Mouse (Mus musculus) midbrain, embryonic 14.5 days (tissue): ENCODE data around the gene Vwa7. TPM values are rescaled to one million over a fixed set of nuclear protein-coding genes. Genes with fewer than 3 reads are reported as not detected.
"Not testable (repeated sequence)": the region's sequence is repeated elsewhere in the genome, so short reads cannot be mapped to it uniquely, and the experiment has no call there.

Experiments used
- ATAC-seq: fragments of 200-750 bp; cut with Nextera tagmentation; 2 replicates; pipeline ENCODE4 v1.8.0; 2017; ENCODE audit warnings: moderate number of reproducible peaks, moderate library complexity; ENCODE audit not compliant: low FRiP score, low TSS enrichment
- DNase-seq: peaks from one replicate; pipeline ENCODE4 v3.0.0-alpha.2; 2015
- H3K27ac ChIP-seq: fragments of 300-500 bp; sonication (generic); replicated peaks from 2 replicates; pipeline ENCODE4 v1.5.1; 2014; ENCODE audit warnings: mild to moderate bottlenecking, low read depth, low read length, moderate library complexity
- H3K27me3 ChIP-seq: fragments of 300-500 bp; sonication (generic); 2 replicates; pipeline ENCODE4 v1.6.1; 2014; ENCODE audit warnings: low read length, control low read depth, mixed read lengths; ENCODE audit not compliant: control insufficient read depth, insufficient read depth
- H3K36me3 ChIP-seq: fragments of 300-500 bp; sonication (generic); 2 replicates; pipeline ENCODE4 v1.6.1; 2014; ENCODE audit warnings: low read length, control low read depth; ENCODE audit not compliant: control insufficient read depth, insufficient read depth
- H3K4me1 ChIP-seq: fragments of 300-500 bp; sonication (generic); 2 replicates; pipeline ENCODE4 v1.6.1; 2014; ENCODE audit warnings: mild to moderate bottlenecking, antibody characterized with exemption, low read length, control low read depth; ENCODE audit not compliant: control insufficient read depth, insufficient read depth
- H3K4me2 ChIP-seq: fragments of 300-500 bp; sonication (generic); 2 replicates; pipeline ENCODE4 v1.6.1; 2014; ENCODE audit warnings: mild to moderate bottlenecking, low read length, moderate library complexity
- H3K4me3 ChIP-seq: fragments of 300-500 bp; sonication (generic); replicated peaks from 2 replicates; pipeline ENCODE4 v1.5.1; 2014; ENCODE audit warnings: low read depth, low read length
- H3K9ac ChIP-seq: fragments of 300-500 bp; sonication (generic); replicated peaks from 2 replicates; pipeline ENCODE4 v1.6.1; 2014; ENCODE audit warnings: mild to moderate bottlenecking, low read length, moderate library complexity
- H3K9me3 ChIP-seq: fragments of 300-500 bp; sonication (generic); 2 replicates; pipeline ENCODE4 v1.6.1; 2016; ENCODE audit warnings: low read length, control low read depth, mixed read lengths; ENCODE audit not compliant: control insufficient read depth
- WGBS: fragments of 180-500 bp; shearing (Covaris S2); extraction: QIAGEN DNeasy Blood & Tissue Kit; methylation state at CpG from one replicate; pipeline ENCODE4 v1.1.7; 2014; 5-methylcytosine and 5-hydroxymethylcytosine counted together
- polyA plus RNA-seq: library from polyadenylated mRNA; unstranded; fragments of >200 nt; fragmentation: Nextera tagmentation; extraction: Ambion mirVana; gene quantifications from 2 replicates; pipeline ENCODE4 v1.2.1, GENCODE M21; 2014

Vwa7 gene
- polyA plus RNA-seq, 1 experiment from 2014 or later, result 0.12 TPM

DNA sequence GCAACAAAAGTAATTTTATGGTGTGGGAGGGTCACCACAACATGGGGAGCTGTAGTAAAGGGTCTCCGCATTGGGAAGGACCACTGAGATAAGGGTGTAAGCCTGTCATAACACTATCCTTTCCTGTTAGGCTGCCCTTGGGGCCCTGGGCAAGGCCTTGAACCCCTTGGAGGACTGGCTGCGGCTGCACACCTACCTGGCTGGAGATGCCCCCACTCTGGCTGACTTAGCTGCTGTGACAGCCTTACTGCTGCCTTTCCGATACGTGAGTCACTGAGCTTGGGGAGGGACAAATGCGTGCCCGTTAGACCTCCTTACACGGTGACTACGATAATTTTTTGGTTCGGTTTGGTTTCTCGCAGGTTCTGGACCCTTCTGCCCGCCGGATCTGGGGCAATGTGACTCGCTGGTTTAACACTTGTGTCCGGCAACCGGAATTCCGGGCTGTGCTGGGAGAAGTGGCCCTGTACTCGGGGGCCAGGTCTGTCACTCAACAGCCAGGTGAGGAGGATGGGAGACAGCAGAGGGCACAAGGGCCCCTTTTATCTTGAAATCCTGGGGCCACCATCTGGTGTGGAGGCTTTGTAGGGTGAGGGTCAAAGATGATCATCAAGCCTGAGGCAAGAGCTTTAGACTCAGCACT is 12.2 kb upstream of the Vwa7 start:
- 97% methylated on average over 17 of the region's 17 CpGs for WGBS
- ATAC-seq, result no peak
- DNase-seq, result no peak

DNA sequence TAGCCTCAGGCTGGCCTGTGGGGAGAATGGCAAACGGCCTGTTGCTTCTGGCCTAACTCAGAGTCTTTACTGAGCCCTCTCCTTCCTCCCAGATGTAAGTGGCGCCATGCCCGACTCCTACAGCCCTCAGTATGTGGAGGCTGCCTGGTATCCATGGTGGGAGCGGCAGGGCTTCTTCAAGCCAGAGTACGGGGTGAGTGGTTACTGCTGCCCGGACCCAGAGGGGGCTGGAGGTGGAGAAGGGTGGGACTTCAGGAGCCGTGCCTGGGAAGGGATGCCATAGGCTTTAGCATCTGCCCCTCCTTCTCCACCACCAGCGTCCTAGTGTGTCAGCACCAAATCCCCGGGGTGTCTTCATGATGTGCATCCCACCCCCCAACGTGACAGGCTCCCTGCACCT is 11.2 kb upstream of the Vwa7 start:
- H3K4me1 ChIP-seq, result peaks cover 11% of the 10 kb centered on the region
- H3K4me2 ChIP-seq, result no peak overlapping the region
- no peak overlapping the region for H3K9ac ChIP-seq
- 96% methylated on average over 10 of the region's 10 CpGs for WGBS
- H3K27me3 ChIP-seq, result no peaks in the 10 kb centered on the region
- no peak overlapping the region for H3K27ac ChIP-seq
- ATAC-seq (no peak), DNase-seq (no peak)
- no peaks in the 10 kb centered on the region for H3K9me3 ChIP-seq
- H3K4me3 ChIP-seq, result no peak overlapping the region
- peaks cover 47% of the 10 kb centered on the region for H3K36me3 ChIP-seq

More for the DNA sequence above, 12.2 kb upstream of the Vwa7 start:
- Histone ChIP-seq H3K4me1 (peaks cover 11% of the 10 kb centered on the region), H3K27me3 (no peaks in the 10 kb centered on the region), H3K36me3 (peaks cover 42% of the 10 kb centered on the region), H3K4me2 (no peak overlapping the region), H3K9ac (no peak overlapping the region), H3K9me3 (no peaks in the 10 kb centered on the region), H3K27ac (no peak overlapping the region), H3K4me3 (no peak overlapping the region)

- not testable (repeated sequence) for ATAC-seq, H3K27ac ChIP-seq, H3K9ac ChIP-seq, H3K27me3 ChIP-seq, H3K4me2 ChIP-seq, H3K4me3 ChIP-seq, DNase-seq, H3K9me3 ChIP-seq
- WGBS, result 93% methylated on average over 4 of the region's 5 CpGs
- H3K36me3 ChIP-seq, result peaks cover 55% of the 10 kb centered on the region
- H3K4me1 ChIP-seq, result peaks cover 11% of the 10 kb centered on the region
Observed at GRCm38 (mm10) chr17:35005902-35006301, 10.5 kb upstream of the Vwa7 start.

- Histone ChIP-seq H3K4me1 (peaks cover 3% of the 10 kb centered on the region), H3K27ac (no peak overlapping the region), H3K9me3 (no peaks in the 10 kb centered on the region), H3K27me3 (no peaks in the 10 kb centered on the region), H3K4me3 (no peak overlapping the region), H3K9ac (no peak overlapping the region), H3K36me3 (peaks cover 70% of the 10 kb centered on the region), H3K4me2 (no peak overlapping the region)
- DNase-seq, result no peak
- ATAC-seq, result no peak
- 96% methylated on average over 7 of the region's 7 CpGs for WGBS
Observed at GRCm38 (mm10) chr17:35007387-35007991, 8.9 kb upstream of the Vwa7 start.

DNA sequence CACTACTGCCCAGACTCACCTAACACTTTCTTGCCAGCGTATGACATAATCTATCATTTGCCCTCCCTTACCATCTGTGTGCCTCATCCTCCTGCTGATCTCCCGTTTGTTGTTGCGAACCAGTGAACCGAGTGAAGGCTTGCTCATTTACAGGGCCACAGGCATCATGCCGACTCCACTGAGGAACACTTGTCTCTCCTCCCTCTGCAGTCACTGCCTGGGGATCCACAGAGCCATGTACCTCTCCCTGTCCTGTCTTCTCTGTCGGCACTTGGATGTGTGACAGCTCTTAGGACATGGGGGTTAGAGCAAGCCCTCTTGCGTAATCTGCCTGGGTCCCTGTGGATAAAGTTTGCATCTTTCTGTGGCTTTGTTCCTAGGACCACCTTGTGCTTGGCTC is 6.8 kb upstream of the Vwa7 start:
- peaks cover 85% of the 10 kb centered on the region for H3K36me3 ChIP-seq
- H3K4me3 ChIP-seq, result no peak overlapping the region
- no peaks in the 10 kb centered on the region for H3K9me3 ChIP-seq
- DNase-seq (no peak), ATAC-seq (no peak)
- 86% methylated on average over 7 of the region's 7 CpGs for WGBS
- H3K4me2 ChIP-seq, result no peak overlapping the region
- H3K9ac ChIP-seq, result no peak overlapping the region
- H3K27me3 ChIP-seq, result no peaks in the 10 kb centered on the region
- no peak overlapping the region for H3K27ac ChIP-seq
- H3K4me1 ChIP-seq, result no peaks in the 10 kb centered on the region

- no peak overlapping the region for H3K4me2 ChIP-seq
- no peak overlapping the region for H3K27ac ChIP-seq
- DNase-seq (no peak), ATAC-seq (no peak)
- no peaks in the 10 kb centered on the region for H3K9me3 ChIP-seq
- H3K4me3 ChIP-seq, result no peak overlapping the region
- no peaks in the 10 kb centered on the region for H3K4me1 ChIP-seq
- no peak overlapping the region for H3K9ac ChIP-seq
- no peaks in the 10 kb centered on the region for H3K27me3 ChIP-seq
- 91% methylated on average over 8 of the region's 8 CpGs for WGBS
- H3K36me3 ChIP-seq, result peaks cover 89% of the 10 kb centered on the region
Observed at GRCm38 (mm10) chr17:35011440-35011839, 4.9 kb upstream of the Vwa7 start.

DNA sequence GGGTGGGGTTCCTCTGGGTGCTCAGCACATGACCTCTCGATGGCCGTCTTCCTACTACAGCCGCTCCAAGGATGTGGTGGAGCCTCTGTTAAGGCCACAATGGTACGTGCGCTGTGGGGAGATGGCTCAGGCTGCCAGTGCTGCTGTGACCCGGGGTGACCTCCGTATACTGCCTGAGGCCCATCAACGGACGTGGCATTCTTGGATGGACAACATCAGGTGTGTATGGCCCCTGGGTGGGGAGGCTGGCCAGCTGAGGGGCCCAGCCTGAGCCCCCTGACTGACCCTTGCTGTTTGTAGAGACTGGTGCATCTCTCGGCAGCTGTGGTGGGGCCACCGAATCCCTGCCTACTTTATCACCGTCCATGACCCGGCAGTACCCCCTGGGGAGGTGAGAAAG is 3.9 kb upstream of the Vwa7 start:
- Histone ChIP-seq H3K36me3 (peaks cover 85% of the 10 kb centered on the region), H3K4me3 (no peak overlapping the region), H3K4me1 (no peaks in the 10 kb centered on the region), H3K4me2 (no peak overlapping the region), H3K27ac (no peak overlapping the region), H3K27me3 (no peaks in the 10 kb centered on the region), H3K9ac (no peak overlapping the region), H3K9me3 (no peaks in the 10 kb centered on the region)
- DNase-seq, result no peak
- ATAC-seq, result no peak
- 93% methylated on average over 13 of the region's 13 CpGs for WGBS

- H3K4me2 ChIP-seq, result no peak overlapping the region
- H3K4me3 ChIP-seq, result no peak overlapping the region
- no peak overlapping the region for H3K9ac ChIP-seq
- peaks cover 78% of the 10 kb centered on the region for H3K36me3 ChIP-seq
- DNase-seq (no peak), ATAC-seq (no peak)
- no peaks in the 10 kb centered on the region for H3K9me3 ChIP-seq
- H3K27me3 ChIP-seq, result no peaks in the 10 kb centered on the region
- no peaks in the 10 kb centered on the region for H3K4me1 ChIP-seq
- H3K27ac ChIP-seq, result no peak overlapping the region
- WGBS, result 88% methylated on average over 6 of the region's 6 CpGs
Observed at GRCm38 (mm10) chr17:35013221-35013620, 3.2 kb upstream of the Vwa7 start.

GRCm38 (mm10) chr17:35015296-35015695 is 1.1 kb upstream of the Vwa7 start:
- Histone ChIP-seq H3K4me2 (no peak overlapping the region), H3K9me3 (no peaks in the 10 kb centered on the region), H3K4me1 (no peaks in the 10 kb centered on the region), H3K27me3 (no peaks in the 10 kb centered on the region), H3K9ac (no peak overlapping the region), H3K4me3 (no peak overlapping the region), H3K36me3 (peaks cover 67% of the 10 kb centered on the region), H3K27ac (no peak overlapping the region)
- 93% methylated on average over 16 of the region's 16 CpGs for WGBS
- no peak for DNase-seq
- no peak for ATAC-seq
